Mouse (Mus musculus): ENCODE measurements at regions not wholly inside any gene's neighbourhood (a gene's known extent, or its start where the extent isn't known, plus 50 kb on each side); places are given as distances from the start of the nearest gene placed in this dataset.

- TF ChIP-seq POLR2A (IDR thresholded peaks at IDR 0.05; ENCODE audit: insufficient read depth, low read depth, low read length) (no peak), CTCF (IDR thresholded peaks at IDR 0.05) (no peak), EP300 (IDR thresholded peaks at IDR 0.05; ENCODE audit: insufficient read depth, low read depth, low read length) (no peak)
Measured at GRCm38 (mm10) chr11:19714888-19715595, 209.1 kb upstream of the Spred2 start.
